Mouse (Mus musculus) kidney, adult 2 months (tissue): ENCODE data around the gene Tcf12. TPM values are rescaled to one million over a fixed set of nuclear protein-coding genes. Genes with fewer than 3 reads are reported as not detected.

Experiments
- DNase-seq: peaks from one replicate; pipeline ENCODE4 v3.0.0; 2021
- H3K27ac ChIP-seq: fragments of 200-500 bp; 2 replicates; pipeline ENCODE4 v1.5.1; 2012; ENCODE audit warnings: low read depth, low read length, control low read depth, inconsistent platforms; ENCODE audit not compliant: insufficient read depth
- H3K27me3 ChIP-seq: fragments of 200-500 bp; replicated peaks from 2 replicates; pipeline ENCODE4 v1.6.1; 2012; ENCODE audit warnings: mild to moderate bottlenecking, moderate library complexity, low read length, inconsistent platforms; ENCODE audit not compliant: control insufficient read depth, insufficient read depth
- H3K36me3 ChIP-seq: fragments of 200-500 bp; 2 replicates; pipeline ENCODE4 v1.6.1; 2012; ENCODE audit warnings: mild to moderate bottlenecking, moderate library complexity, low read length, inconsistent platforms; ENCODE audit not compliant: control insufficient read depth, insufficient read depth
- H3K4me1 ChIP-seq: fragments of 200-500 bp; 2 replicates; pipeline ENCODE4 v1.6.1; 2011; ENCODE audit warnings: low read length; ENCODE audit not compliant: control insufficient read depth, insufficient read depth
- H3K4me3 ChIP-seq: fragments of 200-500 bp; 2 replicates; pipeline ENCODE4 v1.5.1; 2011; ENCODE audit warnings: mild to moderate bottlenecking, low read depth, low read length, control low read depth; ENCODE audit not compliant: insufficient read depth
- CTCF ChIP-seq: fragments of 200-500 bp; conservative IDR thresholded peaks from 2 replicates; pipeline ENCODE4 v1.5.1; 2011; ENCODE audit warnings: low read depth, mild to moderate bottlenecking, control low read depth, low read length, moderate library complexity, mixed read lengths; ENCODE audit not compliant: insufficient read depth, insufficient read length
- POLR2A ChIP-seq: fragments of 200-500 bp; IDR thresholded peaks from one replicate; pipeline ENCODE4 v1.6.1; 2011; ENCODE audit warnings: low read depth, low read length, control low read depth
- WGBS: fragments of 180-500 bp; shearing (Covaris S2); methylation state at CpG from one replicate; pipeline ENCODE4 v1.1.7; 2018; 5-methylcytosine and 5-hydroxymethylcytosine counted together
- polyA plus RNA-seq: library from polyadenylated mRNA; depleted of rRNA; stranded (reverse); fragments of >200 nt; gene quantifications from 2 replicates; pipeline ENCODE4 v1.2.3, GENCODE M21; 2012

Gene Tcf12
- polyA plus RNA-seq, 1 experiment = 50.0 TPM

DNA sequence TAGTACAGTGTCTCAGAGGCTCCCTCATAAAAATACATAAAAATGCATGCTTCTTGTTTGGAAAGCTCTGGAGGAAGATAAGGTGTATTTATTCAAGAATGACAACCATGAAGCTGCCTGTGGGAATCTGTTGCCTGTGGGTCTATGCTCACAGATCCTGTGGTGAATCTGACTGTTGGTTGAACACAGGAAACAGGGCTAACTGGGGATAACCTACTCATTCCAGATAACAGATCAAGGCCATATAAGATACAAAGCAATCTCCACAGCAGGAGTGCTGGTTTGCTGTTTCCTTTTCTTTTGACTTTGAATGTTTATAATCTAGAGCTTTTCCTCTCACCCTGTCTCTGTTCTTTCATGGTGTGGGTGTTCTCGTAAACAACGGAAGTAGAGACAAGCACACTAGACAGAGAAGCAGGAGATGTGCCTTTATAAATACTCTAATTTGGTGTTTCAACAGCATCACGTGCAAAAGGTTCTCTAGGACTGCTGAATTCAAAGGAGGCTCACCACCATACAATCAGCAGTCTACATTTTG lies 237.6 kb downstream of the Tcf12 start:
- Histone ChIP-seq H3K27ac (no peak overlapping the region), H3K36me3 (peaks cover 3% of the 10 kb centered on the region; the same call in 1 of the 2 replicates), H3K4me3 (no peak overlapping the region), H3K4me1 (no peaks in the 10 kb centered on the region), H3K27me3 (no peaks in the 10 kb centered on the region)
- 89% methylated on average over 3 of the region's 3 CpGs for WGBS
- TF ChIP-seq CTCF = no peak
- no peak for TF ChIP-seq POLR2A
- DNase-seq = no peak

DNA sequence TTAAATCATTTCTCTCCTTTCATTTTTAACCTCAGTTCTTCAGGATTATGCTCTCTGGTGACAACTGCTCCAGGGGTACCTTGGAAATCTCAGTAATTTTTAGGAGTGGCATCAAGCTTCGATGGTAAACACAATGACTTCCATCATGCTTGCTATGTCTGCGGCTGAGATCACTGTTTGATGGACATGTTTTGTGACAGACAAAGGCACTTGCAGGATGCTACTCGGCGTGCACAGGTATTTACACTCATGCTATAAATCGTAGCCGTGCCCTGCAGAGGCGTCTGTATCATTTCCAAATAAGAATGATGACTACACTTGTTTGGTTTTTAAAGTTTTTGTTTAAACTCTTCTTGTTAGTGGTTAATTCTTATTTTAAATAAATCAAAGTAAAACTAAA lies 248.3 kb downstream of the Tcf12 start:
- WGBS = 80% methylated on average over 7 of the region's 7 CpGs
- no peak overlapping the region for H3K27ac ChIP-seq
- H3K4me3 ChIP-seq = no peak overlapping the region
- H3K4me1 ChIP-seq = no peaks in the 10 kb centered on the region
- no peak for DNase-seq
- peaks cover under 1% of the 10 kb centered on the region; the same call in 1 of the 2 replicates for H3K36me3 ChIP-seq
- TF ChIP-seq CTCF (no peak), POLR2A (no peak)
- H3K27me3 ChIP-seq = no peaks in the 10 kb centered on the region

DNA sequence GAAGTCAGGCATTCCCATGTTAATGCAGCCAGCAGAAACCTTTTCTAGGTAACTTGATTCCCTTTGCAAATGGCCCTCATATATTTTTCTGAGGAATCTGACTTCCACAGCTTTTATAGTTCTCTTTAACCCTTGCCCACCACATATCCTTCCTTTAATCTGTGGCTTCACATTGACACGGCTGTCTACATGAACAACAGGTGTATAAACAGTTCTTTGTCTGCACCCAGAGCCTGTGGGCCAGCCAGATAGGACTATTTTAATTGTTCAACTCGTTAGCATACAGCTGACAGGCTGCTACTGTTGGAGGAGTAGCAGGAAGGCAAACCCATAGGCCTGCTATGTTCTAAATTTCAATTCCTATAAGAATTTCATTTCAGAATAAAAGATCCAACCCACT lies 250.0 kb downstream of the Tcf12 start:
- no peak overlapping the region for H3K4me3 ChIP-seq
- no peaks in the 10 kb centered on the region for H3K27me3 ChIP-seq
- no peak overlapping the region for H3K27ac ChIP-seq
- no peaks in the 10 kb centered on the region for H3K4me1 ChIP-seq
- WGBS = 51% methylated on average over 2 of the region's 2 CpGs
- DNase-seq = no peak
- TF ChIP-seq CTCF (no peak), POLR2A (no peak)
- peaks cover 4% of the 10 kb centered on the region; the same call in 1 of the 2 replicates for H3K36me3 ChIP-seq

DNA sequence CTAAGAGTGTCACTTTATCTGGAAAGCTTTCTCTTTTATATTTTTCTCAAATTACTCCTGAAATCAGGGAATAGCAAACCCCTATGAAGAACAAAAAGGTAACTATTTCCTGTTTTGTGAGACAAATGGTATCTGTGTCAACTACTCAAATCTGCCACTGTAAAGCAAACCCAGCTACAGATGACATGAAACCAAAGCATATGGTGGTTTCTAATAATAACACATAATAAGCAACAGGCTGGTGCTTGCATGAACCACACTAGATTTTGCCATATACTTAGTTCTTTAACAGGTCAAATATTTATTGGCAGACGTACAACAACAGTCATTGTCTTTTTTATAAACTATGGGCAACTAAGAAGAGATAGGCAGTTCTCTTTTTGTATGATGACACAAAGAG lies 253.7 kb downstream of the Tcf12 start:
- peaks cover 4% of the 10 kb centered on the region; the same call in 1 of the 2 replicates for H3K36me3 ChIP-seq
- WGBS = 91% methylated on average over 1 of the region's 1 CpGs
- H3K4me3 ChIP-seq = no peak overlapping the region
- TF ChIP-seq CTCF (no peak), POLR2A (no peak)
- no peak for DNase-seq
- no peak overlapping the region for H3K27ac ChIP-seq
- no peaks in the 10 kb centered on the region for H3K4me1 ChIP-seq
- H3K27me3 ChIP-seq = no peaks in the 10 kb centered on the region

DNA sequence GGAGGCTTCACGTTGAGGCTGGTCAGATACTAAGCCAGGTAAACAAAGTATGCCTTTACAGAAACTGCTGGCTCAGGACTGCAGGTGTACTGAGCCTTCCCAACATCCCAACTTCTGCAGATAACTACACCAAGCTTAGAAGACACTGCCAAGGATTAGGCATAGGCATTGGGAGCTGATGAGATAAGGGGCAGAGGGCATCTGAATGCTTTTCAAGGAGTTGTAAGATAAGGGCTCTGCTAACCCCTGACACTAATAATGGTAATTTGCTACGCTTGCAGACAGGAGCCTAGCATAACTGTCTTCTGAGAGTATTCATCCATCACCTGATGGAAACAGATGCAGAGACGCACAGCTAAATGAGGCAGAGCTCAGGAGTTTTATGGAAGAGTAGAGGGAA lies 257.8 kb downstream of the Tcf12 start:
- Histone ChIP-seq H3K36me3 (peaks cover 4% of the 10 kb centered on the region; the same call in 1 of the 2 replicates), H3K27me3 (no peaks in the 10 kb centered on the region), H3K27ac (no peak overlapping the region), H3K4me1 (no peaks in the 10 kb centered on the region), H3K4me3 (no peak overlapping the region)
- 91% methylated on average over 3 of the region's 3 CpGs for WGBS
- TF ChIP-seq CTCF = no peak
- no peak for TF ChIP-seq POLR2A
- DNase-seq = no peak

DNA sequence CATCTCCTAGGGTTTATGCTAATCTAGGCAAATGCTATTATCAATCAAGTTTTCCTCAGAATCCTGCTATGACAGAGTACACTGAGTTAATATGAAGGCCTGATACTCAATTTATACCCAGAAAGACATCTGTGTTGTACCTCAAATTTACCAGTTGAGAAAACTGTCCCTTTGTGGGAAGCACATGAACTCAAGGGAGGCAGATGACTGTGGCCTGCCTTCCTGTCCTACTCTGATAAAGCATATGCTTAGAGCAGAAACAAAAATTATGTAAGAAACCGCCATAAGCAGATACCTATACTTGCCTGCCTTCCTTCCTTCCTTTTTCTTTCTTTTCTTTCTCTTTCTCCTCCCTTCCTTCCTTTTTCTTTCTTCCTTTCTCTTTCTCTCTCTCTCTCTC lies 261.4 kb downstream of the Tcf12 start:
- Histone ChIP-seq H3K36me3 (no peaks in the 10 kb centered on the region; the same call in 1 of the 2 replicates), H3K27me3 (no peaks in the 10 kb centered on the region), H3K27ac (no peak overlapping the region), H3K4me1 (no peaks in the 10 kb centered on the region), H3K4me3 (no peak overlapping the region)
- no peak for TF ChIP-seq CTCF
- no peak for TF ChIP-seq POLR2A
- WGBS = 94% methylated on average over 1 of the region's 1 CpGs
- DNase-seq = no peak

DNA sequence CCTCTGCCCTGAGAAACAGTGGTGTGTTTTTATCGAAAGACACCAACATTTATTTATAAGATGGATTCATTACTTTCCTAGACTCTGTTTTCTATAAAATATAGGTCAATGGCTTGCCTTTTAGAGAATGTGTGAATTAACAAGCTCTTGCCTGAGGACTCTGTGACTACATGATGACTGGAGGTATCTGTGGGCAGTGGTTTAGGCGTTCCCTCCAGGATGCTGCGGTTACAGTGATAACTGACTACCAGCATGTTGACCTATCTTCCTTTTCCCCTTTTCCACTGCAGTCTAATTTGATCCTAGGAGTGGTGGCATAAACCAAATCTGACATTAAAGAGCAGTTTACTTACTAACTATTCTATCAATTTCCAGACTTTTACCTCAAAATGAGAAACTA lies 263.3 kb downstream of the Tcf12 start:
- H3K27ac ChIP-seq = no peak overlapping the region
- DNase-seq = no peak
- no peak for TF ChIP-seq POLR2A
- TF ChIP-seq CTCF = no peak
- no peak overlapping the region for H3K4me3 ChIP-seq
- H3K27me3 ChIP-seq = no peaks in the 10 kb centered on the region
- 93% methylated on average over 3 of the region's 3 CpGs for WGBS
- H3K36me3 ChIP-seq = peaks cover 1% of the 10 kb centered on the region
- H3K4me1 ChIP-seq = no peaks in the 10 kb centered on the region
